8 mouse cellular contexts compared by ENCODE assay signal in the genomic region with DNA sequence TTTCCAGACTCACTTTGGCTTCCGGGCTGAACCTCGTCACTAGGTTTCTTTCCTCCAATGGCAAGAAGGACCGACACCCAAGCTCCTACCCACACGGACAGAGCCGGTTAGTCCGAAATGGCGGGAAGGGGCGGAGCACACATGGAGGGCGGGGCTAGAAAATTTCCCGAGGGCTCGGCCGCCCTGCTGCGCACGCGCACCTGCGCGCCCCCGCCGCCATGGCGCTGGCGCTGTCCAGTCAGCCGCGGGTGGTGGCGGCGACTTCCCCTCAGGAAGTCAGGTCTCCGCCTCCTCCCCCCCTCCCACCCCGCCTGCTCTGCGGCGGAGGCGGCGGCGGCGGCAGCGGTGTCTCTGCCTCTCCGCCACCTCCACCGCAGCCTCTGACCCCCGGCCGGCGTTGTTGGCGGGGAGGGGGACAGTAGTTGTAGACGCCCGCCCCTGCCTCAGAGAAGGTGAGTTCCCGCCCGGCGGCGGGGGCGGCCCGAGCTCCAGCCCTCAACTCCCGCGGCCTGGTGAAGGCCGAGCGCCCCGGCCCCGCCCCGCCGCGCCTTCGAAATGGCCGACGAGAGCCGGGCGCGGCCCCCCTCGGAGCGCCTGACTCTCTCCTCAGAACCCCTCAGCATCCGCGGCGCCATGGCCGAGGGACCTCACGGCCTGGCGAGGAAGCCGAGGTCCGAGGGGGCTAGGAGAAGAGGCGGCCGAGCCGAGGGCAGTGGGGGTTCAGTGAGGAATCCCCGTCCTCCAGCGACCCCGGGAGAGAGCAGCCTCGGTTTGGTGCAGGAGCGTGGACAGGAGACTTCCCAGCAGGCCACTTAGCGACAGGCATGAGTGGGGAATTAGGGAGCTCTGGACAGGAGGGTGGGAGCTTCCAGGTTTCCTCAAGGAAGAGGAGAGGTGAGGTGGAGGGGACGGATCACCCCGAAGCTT. TPM values are rescaled to one million over a fixed set of nuclear protein-coding genes. Genes with fewer than 3 reads are reported as not detected.
A peak's percentile ranks its signal among the peaks of the same experiment; 100 is the strongest.
DNase-seq lines count a peak whose midpoint lies in the region; ATAC-seq and TF ChIP-seq lines count a peak whose summit lies in the region.

A gene (plus strand): TSS at position 289 of the 927 bp plus-strand sequence.

- under 1% methylated on average over 72 of the region's 84 CpGs for WGBS in cerebellum, adult 2 months
- WGBS in forebrain, postnatal 0 days = under 1% methylated on average over 82 of the region's 84 CpGs
- under 1% methylated on average over 68 of the region's 84 CpGs for WGBS in lung, embryonic 15.5 days

- peaks cover 14 to 16% of the 10 kb centered on the region in 2 experiments for H3K4me1 ChIP-seq in MEL (ENCODE audit: control insufficient read depth in 1 of 2, insufficient read depth in 2 of 2, low read length in 2 of 2)
- no peaks in the 10 kb centered on the region; the same call in 1 of the 2 replicates for H3K4me1 ChIP-seq in cerebellum, adult 2 months (ENCODE audit: control insufficient read depth, insufficient read depth, low read length)
- peaks cover 6% of the 10 kb centered on the region; the same call in 1 of the 2 replicates for H3K4me1 ChIP-seq in forebrain, postnatal 0 days (ENCODE audit: insufficient read depth)
- peaks cover 13% of the 10 kb centered on the region for H3K4me1 ChIP-seq in lung, embryonic 15.5 days

- peaks cover 0 to 25% of the 10 kb centered on the region in 2 experiments; a peak in 3 of 4 replicates for H3K36me3 ChIP-seq in MEL (ENCODE audit: control insufficient read depth in 1 of 2, insufficient read depth in 2 of 2, low read length in 2 of 2)
- H3K36me3 ChIP-seq in forebrain, postnatal 0 days (ENCODE audit: insufficient read depth) = no peaks in the 10 kb centered on the region
- no peaks in the 10 kb centered on the region for H3K36me3 ChIP-seq in lung, embryonic 15.5 days

- DNase-seq in MEL (ENCODE audit: low read depth, low spot score) = peak; percentile 96
- peak; percentile 97 to 98 for DNase-seq in cerebellum, adult 2 months
- DNase-seq in forebrain, postnatal 0 days = peak; percentile 96
- DNase-seq in heart, postnatal 4 days = peak; percentile 99
- DNase-seq in layer of hippocampus, adult 8-10 months (ENCODE audit: low spot score in 2 of 2) = peak; percentile 96
- peak; percentile 97 for DNase-seq in ovary, adult 18-20 months (ENCODE audit: low spot score)
- DNase-seq in thymus, postnatal 0 days (ENCODE audit: low spot score) = peak; percentile 95

- H3K27me3 ChIP-seq in MEL (ENCODE audit: control insufficient read depth in 1 of 2, insufficient read depth in 2 of 2, low read length in 2 of 2) = no peaks in the 10 kb centered on the region
- no peaks in the 10 kb centered on the region for H3K27me3 ChIP-seq in cerebellum, adult 2 months (ENCODE audit: control insufficient read depth, insufficient read depth, low read length)
- no peaks in the 10 kb centered on the region for H3K27me3 ChIP-seq in forebrain, postnatal 0 days (ENCODE audit: insufficient read depth, low read length)
- H3K27me3 ChIP-seq in lung, embryonic 15.5 days = no peaks in the 10 kb centered on the region

- peak within 1 kb of the TSS; percentile 92 for H3K9ac ChIP-seq in MEL (ENCODE audit: control insufficient read depth, low read depth, low read length, poor library complexity, severe bottlenecking)
- peak within 1 kb of the TSS; percentile 98 for H3K9ac ChIP-seq in forebrain, postnatal 0 days
- peak within 1 kb of the TSS; percentile 97 for H3K9ac ChIP-seq in lung, embryonic 15.5 days

- H3K4me3 ChIP-seq in MEL (ENCODE audit: control insufficient read depth in 1 of 2, insufficient read depth in 1 of 2, low read depth in 2 of 2, low read length in 2 of 2) = peak within 1 kb of the TSS; percentile 82 to 83
- H3K4me3 ChIP-seq in cerebellum, adult 2 months (replicated peaks; ENCODE audit: insufficient read depth, low read depth, low read length) = peak within 1 kb of the TSS; percentile 93
- H3K4me3 ChIP-seq in forebrain, postnatal 0 days (ENCODE audit: low read depth, low read length) = peak within 1 kb of the TSS; percentile 93
- peak within 1 kb of the TSS; percentile 88 for H3K4me3 ChIP-seq in lung, embryonic 15.5 days

- TF ChIP-seq EP300 in MEL (IDR thresholded peaks at IDR 0.05; ENCODE audit: low read depth in 1 of 2, low read length in 2 of 2) = peak in 1 of 2 experiments; percentile 12; a peak in 1 of 4 replicates

- peak within 1 kb of the TSS; percentile 77 for H3K4me2 ChIP-seq in forebrain, postnatal 0 days (ENCODE audit: low read depth)
- H3K4me2 ChIP-seq in lung, embryonic 15.5 days = peak within 1 kb of the TSS; percentile 83

- H3K9me3 ChIP-seq in MEL (replicated peaks; ENCODE audit: insufficient read depth, low read length) = no peaks in the 10 kb centered on the region
- H3K9me3 ChIP-seq in forebrain, postnatal 0 days (ENCODE audit: low read length) = no peaks in the 10 kb centered on the region
- no peaks in the 10 kb centered on the region for H3K9me3 ChIP-seq in lung, embryonic 15.5 days

- peak; percentile 69 to 82; a peak in 3 of 4 replicates for TF ChIP-seq POLR2A in MEL (IDR thresholded peaks at IDR 0.05; ENCODE audit: control insufficient read depth in 1 of 2, insufficient read depth in 1 of 2, low read depth in 1 of 2, low read length in 2 of 2, poor library complexity in 1 of 2)
- TF ChIP-seq POLR2A in cerebellum, adult 2 months (IDR thresholded peaks at IDR 0.05; ENCODE audit: borderline replicate concordance, insufficient read depth, low read length) = peak; percentile 46

- H3K79me2 ChIP-seq in MEL (ENCODE audit: control insufficient read depth, insufficient read depth, low read length, poor library complexity) = peaks cover 21% of the 10 kb centered on the region

- H3K27ac ChIP-seq in MEL (ENCODE audit: control insufficient read depth, low read depth, low read length) = peak within 1 kb of the TSS; percentile 99
- H3K27ac ChIP-seq in cerebellum, adult 2 months (ENCODE audit: insufficient read depth, low read length) = peak within 1 kb of the TSS; percentile 95
- H3K27ac ChIP-seq in forebrain, postnatal 0 days (ENCODE audit: low read depth, low read length) = peak within 1 kb of the TSS; percentile 96
- peak within 1 kb of the TSS; percentile 96 for H3K27ac ChIP-seq in lung, embryonic 15.5 days

- TF ChIP-seq RAD21 in MEL (IDR thresholded peaks at IDR 0.05; ENCODE audit: low read depth, low read length) = no peak

- peak; percentile 90 for ATAC-seq in forebrain, postnatal 0 days
- ATAC-seq in lung, embryonic 15.5 days (ENCODE audit: borderline replicate concordance, extremely low read depth, low FRiP score, low TSS enrichment) = peak; percentile 95

- TF ChIP-seq CTCF in MEL (IDR thresholded peaks at IDR 0.05 in 2 of 3, conservative IDR thresholded peaks at IDR 0.05 in 1 of 3; ENCODE audit: control insufficient read depth in 1 of 3, insufficient read depth in 1 of 3, low read depth in 2 of 3, low read length in 3 of 3, poor library complexity in 1 of 3, severe bottlenecking in 1 of 3) = no peak
- TF ChIP-seq CTCF in cerebellum, adult 2 months (IDR thresholded peaks at IDR 0.05; ENCODE audit: borderline replicate concordance, insufficient read depth, low read depth, low read length) = no peak
- peak; percentile 26; the same call in 1 of the 2 replicates for TF ChIP-seq CTCF in forebrain, postnatal 0 days (IDR thresholded peaks at IDR 0.05; ENCODE audit: low read depth)

TF ChIP-seq in MEL, 35 proteins besides CTCF, POLR2A, EP300 and RAD21 (continues in another document):
- TF ChIP-seq ZC3H11A (IDR thresholded peaks at IDR 0.05; ENCODE audit: low read depth, low read length) (no peak), KAT2A (conservative IDR thresholded peaks at IDR 0.05; ENCODE audit: low read depth, low read length) (no peak; the same call in 1 of the 2 replicates), MYC (IDR thresholded peaks at IDR 0.05; ENCODE audit: low read depth, low read length) (0 out of 2 replicates have a peak, but pooled peaks have one; percentile 42), POLR2AphosphoS2 (IDR thresholded peaks at IDR 0.05; ENCODE audit: low read length) (no peak), TCF12 (IDR thresholded peaks at IDR 0.05; ENCODE audit: low read depth, low read length) (0 out of 2 replicates have a peak, but pooled peaks have one; percentile 13), GABPA (IDR thresholded peaks at IDR 0.05; ENCODE audit: low read depth, low read length) (no peak), MXI1 (IDR thresholded peaks at IDR 0.05; ENCODE audit: low read depth, low read length) (0 out of 2 replicates have a peak, but pooled peaks have one; percentile 27), NELFE (IDR thresholded peaks at IDR 0.05; ENCODE audit: low read depth, low read length) (peak; percentile 74), ZKSCAN1 (IDR thresholded peaks at IDR 0.05; ENCODE audit: low read depth, low read length) (no peak), NRF1 (IDR thresholded peaks at IDR 0.05; ENCODE audit: insufficient read depth, low read depth, low read length, poor library complexity, severe bottlenecking) (peak; percentile 96), E2F4 (IDR thresholded peaks at IDR 0.05; ENCODE audit: borderline replicate concordance, low read depth, low read length) (peak; percentile 71; the same call in 1 of the 2 replicates), MAX (IDR thresholded peaks at IDR 0.05; ENCODE audit: low read length) (no peak), TAL1 (IDR thresholded peaks at IDR 0.05; ENCODE audit: low read length) (no peak), JUND (IDR thresholded peaks at IDR 0.05; ENCODE audit: low read depth, low read length) (no peak), CHD1 (IDR thresholded peaks at IDR 0.05; ENCODE audit: low read depth, low read length) (0 out of 2 replicates have a peak, but pooled peaks have one; percentile 25), MAZ (IDR thresholded peaks at IDR 0.05; ENCODE audit: low read depth, low read length) (peak; percentile 74), SMC3 (IDR thresholded peaks at IDR 0.05; ENCODE audit: low read depth, low read length) (no peak), MYB (IDR thresholded peaks at IDR 0.05; ENCODE audit: low read depth, low read length) (no peak), UBTF (IDR thresholded peaks at IDR 0.05; ENCODE audit: borderline replicate concordance, insufficient read depth, low read depth, low read length) (no peak)

RNA-seq across cellular contexts. Expression of the gene that starts here (rescaled TPM):
- total RNA-seq in MEL (2012; rRNA removed) = 19.3 and 25.8 TPM in 2 replicates
- polyA plus RNA-seq in MEL (2012; ENCODE audit: insufficient read depth in 1 of 2, insufficient read length in 2 of 2, low read depth in 1 of 2, low replicate concordance in 2 of 2, missing spikeins in 1 of 2) = 10 to 100 TPM in 1 of 2 experiments, not detected in 1; 31.6 TPM
- polyA plus RNA-seq in cerebellum, adult 2 months (2012; rRNA removed) = 19.3 and 20.5 TPM in 2 replicates
- 13.6 and 20.9 TPM in 2 replicates for total RNA-seq in forebrain, postnatal 0 days (2014; rRNA removed)
- polyA plus RNA-seq in forebrain, postnatal 0 days (2015; fragmentation: Nextera tagmentation; extraction: Ambion mirVana) = 14.0 and 14.6 TPM in 2 replicates
- 10 to 100 TPM; 55.9 to 61.1 TPM for total RNA-seq in heart, postnatal 4 days (2021)
- total RNA-seq in layer of hippocampus, adult 8-10 months (2022) = 10 to 100 TPM; 15.5 to 22.7 (median 17.5) TPM
- 46.8 and 52.2 TPM in 2 replicates for polyA plus RNA-seq in lung, embryonic 15.5 days (2015; fragmentation: Nextera tagmentation; extraction: Ambion mirVana)
- 92.6 and 98.4 TPM in 2 replicates for polyA plus RNA-seq in thymus, postnatal 0 days (2015; fragmentation: Nextera tagmentation; extraction: Ambion mirVana)

Comparison
In these comparisons a context has a peak if more than half of its experiments do, and no peak if none do; other contexts are left out.
1. Peak in every context shown above with its lines: DNase-seq, ATAC-seq, H3K4me3 ChIP-seq and H3K27ac ChIP-seq.